Mouse (Mus musculus) CH12.LX (cell line): ENCODE measurements around the gene Phb. TPM values are rescaled to one million over a fixed set of nuclear protein-coding genes. Genes with fewer than 3 reads are reported as not detected.

Source experiments
- DNase-seq: peaks from one replicate; pipeline ENCODE4 v3.0.0-alpha.2; 2013; ENCODE audit errors: extremely low read depth
- H3K27ac ChIP-seq: 2 replicates; pipeline ENCODE4 v1.5.1; 2012; ENCODE audit warnings: low read depth, mild to moderate bottlenecking, control low read depth, moderate library complexity; ENCODE audit not compliant: insufficient read depth
- H3K27me3 ChIP-seq: replicated peaks from 2 replicates; pipeline ENCODE3; 2012; ENCODE audit warnings: inconsistent platforms
- H3K36me3 ChIP-seq, 2 experiments: replicated peaks in 1 of 2; 2 replicates each; pipeline versions ENCODE3 to v1.6.1; 2012; ENCODE audit warnings: inconsistent platforms in 1 of 2, low read length in 1 of 2, mild to moderate bottlenecking in 1 of 2, mixed read lengths in 1 of 2, moderate library complexity in 1 of 2; ENCODE audit not compliant: control insufficient read depth in 1 of 2, insufficient read depth in 1 of 2
- H3K4me1 ChIP-seq, 2 experiments: 2 replicates each; pipeline ENCODE4 v1.6.1; 2012; ENCODE audit warnings: inconsistent platforms in 1 of 2, moderate library complexity in 1 of 2; ENCODE audit not compliant: insufficient read depth in 2 of 2, control insufficient read depth in 1 of 2
- H3K4me2 ChIP-seq: 2 replicates; pipeline ENCODE4 v1.6.1; 2012; ENCODE audit warnings: low read depth, mild to moderate bottlenecking, control low read depth; ENCODE audit not compliant: poor library complexity, insufficient read depth, severe bottlenecking
- H3K4me3 ChIP-seq, 3 experiments: fragments of 150-350 bp in 1 of 3; sonication (generic) in 1 of 3; replicated peaks in 1 of 3; 2 replicates each; pipeline versions ENCODE3 to v1.5.1; 2011 to 2012; ENCODE audit warnings: low read depth in 2 of 3, low read length in 2 of 3, mild to moderate bottlenecking in 2 of 3, moderate library complexity in 2 of 3, control low read depth in 1 of 3, improper control_type of control experiment in 1 of 3, inconsistent platforms in 1 of 3, mixed read lengths in 1 of 3; ENCODE audit not compliant: poor library complexity in 1 of 3
- H3K79me2 ChIP-seq: replicated peaks from 2 replicates; pipeline ENCODE4 v1.6.1; 2012; ENCODE audit warnings: mild to moderate bottlenecking, moderate library complexity; ENCODE audit not compliant: control insufficient read depth, poor library complexity, insufficient read depth, severe bottlenecking; ENCODE audit errors: extremely low read depth
- H3K9ac ChIP-seq: 2 replicates; pipeline ENCODE4 v1.6.1; 2012; ENCODE audit warnings: low read depth, mild to moderate bottlenecking, control low read depth, moderate library complexity; ENCODE audit not compliant: insufficient read depth
- H3K9me3 ChIP-seq: replicated peaks from 2 replicates; pipeline ENCODE3; 2012; ENCODE audit warnings: low read length, inconsistent platforms, mixed read lengths
- BHLHE40 ChIP-seq: IDR thresholded peaks from 2 replicates; pipeline ENCODE4 v1.6.1; 2011; ENCODE audit warnings: mild to moderate bottlenecking, low read depth, low read length, improper control_type of control experiment
- CHD1 ChIP-seq: IDR thresholded peaks from 2 replicates; pipeline ENCODE4 v1.6.1; 2012; ENCODE audit warnings: low read depth, low read length, improper control_type of control experiment, inconsistent platforms
- CTCF ChIP-seq, 2 experiments: IDR thresholded peaks in 1 of 2; conservative IDR thresholded peaks in 1 of 2; 2 replicates each; pipeline ENCODE4 v1.5.1; 2011 to 2012; ENCODE audit warnings: low read depth in 2 of 2, low read length in 2 of 2, improper control_type of control experiment in 1 of 2, inconsistent platforms in 1 of 2, mild to moderate bottlenecking in 1 of 2, moderate library complexity in 1 of 2
- E2F4 ChIP-seq: IDR thresholded peaks from 2 replicates; pipeline ENCODE4 v1.6.1; 2011; ENCODE audit warnings: low read depth, low read length, improper control_type of control experiment; ENCODE audit not compliant: insufficient replicate concordance
- ELF1 ChIP-seq: IDR thresholded peaks from 2 replicates; pipeline ENCODE4 v1.6.1; 2014; ENCODE audit warnings: low read depth, mild to moderate bottlenecking, inconsistent platforms, low read length, improper control_type of control experiment
- ETS1 ChIP-seq: conservative IDR thresholded peaks from 2 replicates; pipeline ENCODE4 v1.6.1; 2012; ENCODE audit warnings: low read depth, mild to moderate bottlenecking, inconsistent platforms, low read length, improper control_type of control experiment, moderate library complexity
- GABPA ChIP-seq: IDR thresholded peaks from 2 replicates; pipeline ENCODE4 v1.6.1; 2012; ENCODE audit warnings: low read depth, low read length, improper control_type of control experiment, inconsistent platforms; ENCODE audit not compliant: insufficient replicate concordance
- HCFC1 ChIP-seq: IDR thresholded peaks from 2 replicates; pipeline ENCODE4 v1.6.1; 2012; ENCODE audit warnings: low read depth, mild to moderate bottlenecking, inconsistent platforms, low read length, improper control_type of control experiment
- IRF4 ChIP-seq: IDR thresholded peaks from 2 replicates; pipeline ENCODE4 v1.6.1; 2014; ENCODE audit warnings: low read depth, mild to moderate bottlenecking, inconsistent platforms, low read length, improper control_type of control experiment
- JUN ChIP-seq: IDR thresholded peaks from 2 replicates; pipeline ENCODE4 v1.6.1; 2011; ENCODE audit warnings: low read depth, mild to moderate bottlenecking, low read length, improper control_type of control experiment, moderate library complexity; ENCODE audit not compliant: insufficient read depth
- JUND ChIP-seq: conservative IDR thresholded peaks from 2 replicates; pipeline ENCODE4 v1.6.1; 2011; ENCODE audit warnings: low read depth, low read length, improper control_type of control experiment
- KAT2A ChIP-seq: IDR thresholded peaks from 2 replicates; pipeline ENCODE4 v1.6.1; 2012; ENCODE audit warnings: low read length, improper control_type of control experiment, inconsistent platforms; ENCODE audit not compliant: insufficient replicate concordance
- MAFK ChIP-seq: IDR thresholded peaks from 2 replicates; pipeline ENCODE4 v1.6.1; 2011; ENCODE audit warnings: low read length, improper control_type of control experiment; ENCODE audit not compliant: insufficient replicate concordance
- MAX ChIP-seq: IDR thresholded peaks from 2 replicates; pipeline ENCODE4 v1.6.1; 2011; ENCODE audit warnings: low read length, improper control_type of control experiment
- MAZ ChIP-seq: IDR thresholded peaks from 2 replicates; pipeline ENCODE4 v1.6.1; 2012; ENCODE audit warnings: low read depth, mild to moderate bottlenecking, inconsistent platforms, low read length, improper control_type of control experiment, moderate library complexity
- MEF2A ChIP-seq: IDR thresholded peaks from 2 replicates; pipeline ENCODE4 v1.6.1; 2014; ENCODE audit warnings: low read depth, mild to moderate bottlenecking, inconsistent platforms, low read length, improper control_type of control experiment, borderline replicate concordance
- MXI1 ChIP-seq: IDR thresholded peaks from 2 replicates; pipeline ENCODE4 v1.6.1; 2011; ENCODE audit warnings: mild to moderate bottlenecking, low read depth, low read length, improper control_type of control experiment
- MYC ChIP-seq: IDR thresholded peaks from 2 replicates; pipeline ENCODE4 v1.6.1; 2011; ENCODE audit warnings: low read depth, mild to moderate bottlenecking, improper control_type of control experiment, low read length
- NELFE ChIP-seq: IDR thresholded peaks from 2 replicates; pipeline ENCODE4 v1.6.1; 2011; ENCODE audit warnings: low read depth, low read length, improper control_type of control experiment
- NRF1 ChIP-seq: IDR thresholded peaks from 2 replicates; pipeline ENCODE4 v1.6.1; 2014; ENCODE audit warnings: low read depth, mild to moderate bottlenecking, inconsistent platforms, low read length, improper control_type of control experiment, moderate library complexity
- PAX5 ChIP-seq: IDR thresholded peaks from 2 replicates; pipeline ENCODE4 v1.6.1; 2012; ENCODE audit warnings: low read length, inconsistent platforms, mixed read lengths
- POLR2A ChIP-seq: IDR thresholded peaks from 2 replicates; pipeline ENCODE4 v1.6.1; 2011; ENCODE audit warnings: low read depth, mild to moderate bottlenecking, improper control_type of control experiment, low read length
- POLR2AphosphoS2 ChIP-seq: IDR thresholded peaks from 2 replicates; pipeline ENCODE4 v1.6.1; 2011; ENCODE audit warnings: low read depth, low read length, improper control_type of control experiment
- RAD21 ChIP-seq: IDR thresholded peaks from 2 replicates; pipeline ENCODE4 v1.6.1; 2011; ENCODE audit warnings: low read depth, mild to moderate bottlenecking, low read length, improper control_type of control experiment, moderate library complexity
- SIN3A ChIP-seq: IDR thresholded peaks from 2 replicates; pipeline ENCODE4 v1.6.1; 2012; ENCODE audit warnings: low read length, improper control_type of control experiment, inconsistent platforms
- SMC3 ChIP-seq: IDR thresholded peaks from 2 replicates; pipeline ENCODE4 v1.6.1; 2011; ENCODE audit warnings: low read depth, low read length, improper control_type of control experiment
- TBP ChIP-seq: conservative IDR thresholded peaks from 2 replicates; pipeline ENCODE4 v1.6.1; 2011; ENCODE audit warnings: low read depth, low read length, improper control_type of control experiment
- TCF12 ChIP-seq: IDR thresholded peaks from 2 replicates; pipeline ENCODE4 v1.6.1; 2014; ENCODE audit warnings: low read depth, mild to moderate bottlenecking, inconsistent platforms, low read length, improper control_type of control experiment
- UBTF ChIP-seq: IDR thresholded peaks from 2 replicates; pipeline ENCODE4 v1.6.1; 2012; ENCODE audit warnings: low read depth, mild to moderate bottlenecking, inconsistent platforms, low read length, improper control_type of control experiment, moderate library complexity
- USF1 ChIP-seq: IDR thresholded peaks from 2 replicates; pipeline ENCODE4 v1.6.1; 2014; ENCODE audit warnings: low read depth, mild to moderate bottlenecking, inconsistent platforms, low read length, improper control_type of control experiment
- USF2 ChIP-seq: conservative IDR thresholded peaks from 2 replicates; pipeline ENCODE4 v1.6.1; 2011; ENCODE audit warnings: low read depth, low read length, improper control_type of control experiment
- ZC3H11A ChIP-seq: IDR thresholded peaks from 2 replicates; pipeline ENCODE4 v1.6.1; 2012; ENCODE audit warnings: low read depth, mild to moderate bottlenecking, inconsistent platforms, low read length, improper control_type of control experiment
- ZKSCAN1 ChIP-seq: IDR thresholded peaks from 2 replicates; pipeline ENCODE4 v1.6.1; 2012; ENCODE audit warnings: low read depth, inconsistent platforms, low read length, improper control_type of control experiment, borderline replicate concordance
- ZMIZ1 ChIP-seq: IDR thresholded peaks from 2 replicates; pipeline ENCODE4 v1.6.1; 2012; ENCODE audit warnings: low read depth, mild to moderate bottlenecking, inconsistent platforms, low read length, improper control_type of control experiment
- ZNF384 ChIP-seq: IDR thresholded peaks from 2 replicates; pipeline ENCODE4 v1.6.1; 2012; ENCODE audit warnings: low read depth, low read length, improper control_type of control experiment, inconsistent platforms
- dilution Hi-C: fragments of 300-500 bp; cut with MboI; formaldehyde crosslinking; loops from 2 replicates; pipeline ENCODE4 v1.14.3; 2020; ENCODE audit warnings: low sequenced_read_pairs; ENCODE audit not compliant: extremely low pct_unique_long_range_greater_than_20kb, extremely low pct_ligation_motif_present
- in situ Hi-C: fragments of 300-500 bp; cut with MboI; formaldehyde crosslinking; loops from 3 replicates; pipeline ENCODE4 v1.14.3; 2019; ENCODE audit warnings: low sequenced_read_pairs, low pct_ligation_motif_present, low pct_unique_long_range_greater_than_20kb, mixed read lengths
- polyA plus RNA-seq: library from polyadenylated mRNA; unstranded; fragments of >175 nt; gene quantifications from 2 replicates; pipeline ENCODE4 v1.2.1, GENCODE M21; 2012; ENCODE audit warnings: low read depth; ENCODE audit not compliant: insufficient read length
- total RNA-seq, 2 experiments: library from RNA; depleted of rRNA; stranded (reverse); fragments of 300-350 nt in 1 of 2; fragments of >200 nt in 1 of 2; gene quantifications; 2 replicates each; pipeline ENCODE4 v1.2.3; 2012 to 2014

Phb gene
- total and polyA plus RNA-seq, 3 experiments = 405 to 699 (median 512) TPM

- TF ChIP-seq TCF12 (peak; percentile 62; the same call in 1 of the 2 replicates), MEF2A (peak; percentile 46; the same call in 1 of the 2 replicates), SMC3 (no peak), ETS1 (peak; percentile 32; the same call in 1 of the 2 replicates)
Measured at GRCm38 (mm10) chr11:95712563-95713224, 45.9 kb downstream of the Phb start, which contains the start of gene Zfp652 (continued).

GRCm38 (mm10) chr11:95713225-95713810 is 46.6 kb downstream of the Phb start:
- peak; percentile 35 for DNase-seq
- no peaks in the 10 kb centered on the region for H3K9me3 ChIP-seq
- H3K27ac ChIP-seq = peak overlapping the region; percentile 37
- peaks cover 25% of the 10 kb centered on the region for H3K79me2 ChIP-seq
- peak overlapping the region; percentile 99 for H3K4me2 ChIP-seq
- H3K36me3 ChIP-seq = peaks cover 0 to 4% of the 10 kb centered on the region in 2 experiments
- peak overlapping the region; percentile 89 to 92 (median 90) for H3K4me3 ChIP-seq
- peaks cover 6 to 32% of the 10 kb centered on the region in 2 experiments; a peak in 3 of 4 replicates for H3K4me1 ChIP-seq
- peaks cover 2% of the 10 kb centered on the region for H3K27me3 ChIP-seq
- peak overlapping the region; percentile 89 for H3K9ac ChIP-seq
- dilution Hi-C loops (no loop called here), in situ Hi-C loops (no loop called here)
- TF ChIP-seq ZNF384 (no peak), ZC3H11A (no peak), TBP (no peak), MAZ (no peak), SMC3 (no peak), JUN (no peak), NELFE (no peak), ELF1 (no peak), HCFC1 (no peak), E2F4 (no peak), BHLHE40 (0 out of 2 replicates have a peak, but pooled peaks have one; percentile 16), TCF12 (0 out of 2 replicates have a peak, but pooled peaks have one; percentile 9), KAT2A (no peak), CHD1 (no peak), POLR2A (no peak), SIN3A (peak; percentile 51; the same call in 1 of the 2 replicates), MXI1 (no peak; the same call in 1 of the 2 replicates), USF1 (no peak), ETS1 (no peak), GABPA (no peak), JUND (no peak), MAFK (no peak), IRF4 (no peak), MAX (peak; percentile 39; the same call in 1 of the 2 replicates), MYC (0 out of 2 replicates have a peak, but pooled peaks have one; percentile 18), ZMIZ1 (no peak), UBTF (peak; percentile 58), ZKSCAN1 (no peak), USF2 (no peak), NRF1 (peak; percentile 48; the same call in 1 of the 2 replicates), PAX5 (no peak), CTCF (conservative IDR thresholded peaks at IDR 0.05 in 1 of 2, IDR thresholded peaks at IDR 0.05 in 1 of 2; ENCODE audit: low read depth in 2 of 2, low read length in 2 of 2) (no peak), POLR2AphosphoS2 (no peak), RAD21 (no peak)
